Mouse (Mus musculus): ENCODE results near the gene Stub1. TPM values are rescaled to one million over a fixed set of nuclear protein-coding genes. Genes with fewer than 3 reads are reported as not detected.

Stub1 gene
- 63.7 TPM for polyA plus RNA-seq (2017; shearing (Covaris generic))

GRCm38 (mm10) chr17:25833291-25833663 is at the start of gene Stub1:
Stub1 (minus strand) TSS chr17:25833404.

GRCm38 (mm10) chr17:25880196-25880910 is 47.1 kb upstream of the Stub1 start, which contains the start of gene Wfikkn1:
Wfikkn1 (minus strand) TSS chr17:25880858.

GRCm38 (mm10) chr17:25874721-25875170 is 41.5 kb upstream of the Stub1 start, which contains the start of gene Mettl26:
Mettl26 (plus strand) TSS chr17:25875074.

GRCm38 (mm10) chr17:25868601-25869191 is 35.5 kb upstream of the Stub1 start, which contains the start of gene Mcrip2:
Mcrip2 (minus strand) TSS chr17:25868764.

GRCm38 (mm10) chr17:25860832-25861703 is 27.9 kb upstream of the Stub1 start, which contains the start of gene Wdr90:
Wdr90 (minus strand) TSS chr17:25861501.

GRCm38 (mm10) chr17:25844396-25844901 is 11.2 kb upstream of the Stub1 start, which contains the start of gene Rhot2:
Rhot2 (minus strand) TSS chr17:25844851.

GRCm38 (mm10) chr17:25841117-25841880 is 8.1 kb upstream of the Stub1 start, which contains the start of gene Gm20683:
Gm20683 (minus strand) TSS chr17:25841763.

GRCm38 (mm10) chr17:25837076-25837410 is 3.8 kb upstream of the Stub1 start, which contains the start of gene Rhbdl1:
Rhbdl1 (minus strand) TSS chr17:25837295.

GRCm38 (mm10) chr17:25828712-25829557 is 4.3 kb downstream of the Stub1 start, which contains the start of gene Jmjd8:
Jmjd8 (plus strand) TSS chr17:25828867.

GRCm38 (mm10) chr17:25823452-25823851 is 9.8 kb downstream of the Stub1 start, which contains the start of gene Wdr24:
Wdr24 (plus strand) TSS chr17:25823627.

GRCm38 (mm10) chr17:25808789-25809605 is 24.2 kb downstream of the Stub1 start, which contains the start of gene Fbxl16:
Fbxl16 (plus strand) TSS chr17:25809085.

GRCm38 (mm10) chr17:25796951-25797369 is 36.2 kb downstream of the Stub1 start, which contains the start of gene Metrn:
Metrn (minus strand) TSS chr17:25797136.

GRCm38 (mm10) chr17:25795609-25796092 is 37.6 kb downstream of the Stub1 start, which contains the start of gene AC134908.4:
AC134908.4 (minus strand) TSS chr17:25795659.

GRCm38 (mm10) chr17:25792615-25793014 is 40.6 kb downstream of the Stub1 start, which contains the start of gene Fam173a:
Fam173a (minus strand) TSS chr17:25792901.

GRCm38 (mm10) chr17:25786280-25786679 is 46.9 kb downstream of the Stub1 start, which contains the start of gene Ccdc78:
Ccdc78 (plus strand) TSS chr17:25786580.

GRCm38 (mm10) chr17:25785281-25785745 is 47.9 kb downstream of the Stub1 start, which contains the start of gene Haghl:
Haghl (minus strand) TSS chr17:25785673.

Measured in CD4-positive, CD25-positive, alpha-beta regulatory T cell, adult 9 weeks (primary cell).